In the genomic region with DNA sequence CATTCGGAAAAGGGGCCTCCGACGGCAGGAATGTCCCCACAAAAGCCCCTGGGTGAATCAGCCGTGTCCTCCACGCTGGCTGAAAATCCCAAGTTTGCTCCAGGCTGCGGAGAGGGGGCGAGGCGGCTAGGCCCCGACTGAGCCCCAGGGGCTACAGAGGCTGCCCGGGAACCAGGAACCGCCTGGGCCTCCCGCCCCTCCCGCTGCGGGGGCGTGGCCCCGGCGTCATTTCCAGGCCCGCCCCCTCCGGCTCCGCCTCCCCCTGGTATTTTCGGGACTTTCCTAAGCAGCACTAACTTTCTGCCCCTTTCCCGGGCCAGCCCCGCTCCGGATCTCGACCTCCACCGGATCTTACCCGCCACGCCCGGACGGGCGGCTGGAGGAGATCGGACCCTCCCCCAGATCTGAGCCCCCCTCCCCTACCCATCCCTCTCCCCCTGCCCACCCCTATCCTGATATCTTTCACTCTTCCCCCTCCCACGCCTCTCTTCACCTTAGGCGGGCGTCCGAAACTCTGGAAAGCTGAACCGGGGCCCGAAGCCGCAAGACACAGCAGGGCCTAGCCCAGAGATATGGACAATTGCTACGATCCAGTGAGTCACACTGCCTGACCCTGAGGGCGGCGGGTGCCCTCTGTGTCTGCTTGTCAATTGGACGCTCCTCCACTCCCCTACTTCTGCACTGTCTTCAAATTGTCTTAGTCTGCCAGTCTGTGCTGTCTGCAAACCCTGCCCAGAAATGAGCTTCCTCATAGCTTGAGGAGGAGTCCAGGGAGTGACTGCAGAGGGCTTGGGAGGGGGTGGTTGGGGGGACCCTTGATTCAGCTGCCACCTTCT, we compare ENCODE assay signal across 8 mouse cellular contexts. TPM values are rescaled to one million over a fixed set of nuclear protein-coding genes. Genes with fewer than 3 reads are reported as not detected.
DNase-seq lines count a peak whose midpoint lies in the region; ATAC-seq and TF ChIP-seq lines count a peak whose summit lies in the region.

No protein-coding gene starts in this region.

- peak overlapping the region; percentile 94 for H3K27ac ChIP-seq in embryonic facial prominence, embryonic 15.5 days (replicated peaks)
- peak overlapping the region; percentile 81 for H3K27ac ChIP-seq in heart, embryonic 13.5 days (replicated peaks)
- H3K27ac ChIP-seq in kidney, embryonic 16.5 days (ENCODE audit: low read length), result peak overlapping the region; percentile 92
- H3K27ac ChIP-seq in lung, embryonic 14.5 days (ENCODE audit: low read depth), result peak overlapping the region; percentile 72
- H3K27ac ChIP-seq in neural tube, embryonic 14.5 days (ENCODE audit: low read depth, low read length), result no peak overlapping the region

- H3K4me1 ChIP-seq in embryonic facial prominence, embryonic 15.5 days, result peaks cover 34% of the 10 kb centered on the region
- peaks cover 31% of the 10 kb centered on the region for H3K4me1 ChIP-seq in heart, embryonic 13.5 days
- H3K4me1 ChIP-seq in kidney, embryonic 16.5 days (ENCODE audit: insufficient read depth, low read length), result peaks cover 17% of the 10 kb centered on the region
- 0 out of 2 replicates have a peak, but pooled peaks cover 3% of the 10 kb centered on the region for H3K4me1 ChIP-seq in lung, embryonic 14.5 days (ENCODE audit: insufficient read depth)
- H3K4me1 ChIP-seq in neural tube, embryonic 14.5 days (ENCODE audit: control insufficient read depth, insufficient read depth, low read length), result peaks cover 17% of the 10 kb centered on the region

- peaks cover 27% of the 10 kb centered on the region for H3K36me3 ChIP-seq in embryonic facial prominence, embryonic 15.5 days
- peaks cover 24% of the 10 kb centered on the region for H3K36me3 ChIP-seq in heart, embryonic 13.5 days
- peaks cover 4% of the 10 kb centered on the region for H3K36me3 ChIP-seq in kidney, embryonic 16.5 days (ENCODE audit: insufficient read depth, low read length)
- H3K36me3 ChIP-seq in lung, embryonic 14.5 days (ENCODE audit: insufficient read depth), result 0 out of 2 replicates have a peak, but pooled peaks cover 8% of the 10 kb centered on the region
- H3K36me3 ChIP-seq in neural tube, embryonic 14.5 days (ENCODE audit: control insufficient read depth, insufficient read depth, low read length), result no peaks in the 10 kb centered on the region

- H3K4me3 ChIP-seq in embryonic facial prominence, embryonic 15.5 days (replicated peaks), result peak overlapping the region; percentile 77
- peak overlapping the region; percentile 81 for H3K4me3 ChIP-seq in heart, embryonic 13.5 days
- H3K4me3 ChIP-seq in kidney, embryonic 16.5 days (ENCODE audit: low read length), result peak overlapping the region; percentile 68
- peak overlapping the region; percentile 68 for H3K4me3 ChIP-seq in lung, embryonic 14.5 days (ENCODE audit: low read depth, low read length)
- peak overlapping the region; percentile 40 for H3K4me3 ChIP-seq in neural tube, embryonic 14.5 days (ENCODE audit: low read depth, low read length)

- TF ChIP-seq CTCF in lung, embryonic 14.5 days (IDR thresholded peaks at IDR 0.05; ENCODE audit: low read depth), result no peak

- peak overlapping the region; percentile 53 for H3K9ac ChIP-seq in embryonic facial prominence, embryonic 15.5 days
- peak overlapping the region; percentile 87 for H3K9ac ChIP-seq in heart, embryonic 13.5 days
- peak overlapping the region; percentile 64 for H3K9ac ChIP-seq in kidney, embryonic 16.5 days (replicated peaks; ENCODE audit: low read length)
- peak overlapping the region; percentile 59 for H3K9ac ChIP-seq in lung, embryonic 14.5 days
- peak overlapping the region; percentile 32 for H3K9ac ChIP-seq in neural tube, embryonic 14.5 days (replicated peaks; ENCODE audit: low read depth, low read length)

- peak overlapping the region; percentile 95 for H3K4me2 ChIP-seq in embryonic facial prominence, embryonic 15.5 days (replicated peaks)
- H3K4me2 ChIP-seq in heart, embryonic 13.5 days, result peak overlapping the region; percentile 100
- peak overlapping the region; percentile 99 for H3K4me2 ChIP-seq in kidney, embryonic 16.5 days (replicated peaks; ENCODE audit: low read depth, low read length)
- peak overlapping the region; percentile 99 for H3K4me2 ChIP-seq in lung, embryonic 14.5 days
- H3K4me2 ChIP-seq in neural tube, embryonic 14.5 days (ENCODE audit: low read depth, low read length), result peak overlapping the region; percentile 88

- peaks cover 19% of the 10 kb centered on the region; the same call in 1 of the 2 replicates for H3K27me3 ChIP-seq in embryonic facial prominence, embryonic 15.5 days
- H3K27me3 ChIP-seq in heart, embryonic 13.5 days (replicated peaks), result peaks cover 29% of the 10 kb centered on the region
- peaks cover 10% of the 10 kb centered on the region for H3K27me3 ChIP-seq in kidney, embryonic 16.5 days (ENCODE audit: insufficient read depth, low read length)
- H3K27me3 ChIP-seq in lung, embryonic 14.5 days (ENCODE audit: insufficient read depth, low read length), result 0 out of 2 replicates have a peak, but pooled peaks cover 3% of the 10 kb centered on the region
- H3K27me3 ChIP-seq in neural tube, embryonic 14.5 days (ENCODE audit: control insufficient read depth, insufficient read depth, low read length), result peaks cover 8% of the 10 kb centered on the region

- peak; percentile 62 for ATAC-seq in CD4-positive, CD25-positive, alpha-beta regulatory T cell, adult 4 months
- peak; percentile 77 for ATAC-seq in embryonic facial prominence, embryonic 15.5 days (ENCODE audit: insufficient number of reproducible peaks, low FRiP score, low TSS enrichment, low read depth)
- ATAC-seq in heart, embryonic 13.5 days (ENCODE audit: extremely low read depth, insufficient number of reproducible peaks, low FRiP score, low TSS enrichment), result peak; percentile 79
- peak; percentile 57 for ATAC-seq in kidney, embryonic 16.5 days (ENCODE audit: low FRiP score, low TSS enrichment)
- peak; percentile 68 for ATAC-seq in lung, embryonic 14.5 days (ENCODE audit: insufficient read depth)
- 0 out of 2 replicates have a peak, but pooled peaks have one; percentile 23 for ATAC-seq in neural tube, embryonic 14.5 days (ENCODE audit: low read depth)

- WGBS in embryonic facial prominence, embryonic 15.5 days, result under 1% methylated on average over 43 of the region's 43 CpGs
- under 1% methylated on average over 39 of the region's 43 CpGs for WGBS in heart, embryonic 13.5 days
- WGBS in kidney, embryonic 16.5 days, result under 1% methylated on average over 39 of the region's 43 CpGs
- WGBS in lung, embryonic 14.5 days, result under 1% methylated on average over 38 of the region's 43 CpGs
- WGBS in neural tube, embryonic 14.5 days, result 1% methylated on average over 43 of the region's 43 CpGs

- DNase-seq in adrenal gland, adult 2 months, result peak; percentile 95
- DNase-seq in lung, embryonic 14.5 days, result peak; percentile 92
- DNase-seq in thymus, postnatal 0 days (ENCODE audit: low spot score), result peak; percentile 89

- no peaks in the 10 kb centered on the region for H3K9me3 ChIP-seq in embryonic facial prominence, embryonic 15.5 days (replicated peaks)
- H3K9me3 ChIP-seq in heart, embryonic 13.5 days, result no peaks in the 10 kb centered on the region
- H3K9me3 ChIP-seq in kidney, embryonic 16.5 days (ENCODE audit: low read length), result no peaks in the 10 kb centered on the region
- H3K9me3 ChIP-seq in lung, embryonic 14.5 days (ENCODE audit: low read depth, low read length), result no peaks in the 10 kb centered on the region
- H3K9me3 ChIP-seq in neural tube, embryonic 14.5 days (ENCODE audit: control insufficient read depth, low read length), result no peaks in the 10 kb centered on the region

RNA-seq across cellular contexts. Expression of a gene that starts 1.5 kb away (rescaled TPM):
- 10 to 100 TPM; 17.3 to 18.8 TPM for polyA plus RNA-seq in CD4-positive, CD25-positive, alpha-beta regulatory T cell, adult 4 months (2017; shearing (Covaris generic))
- total RNA-seq in adrenal gland, adult 2 months (2021), result 10 to 100 TPM; 34.9 to 44.3 TPM
- polyA plus RNA-seq in adrenal gland, adult 2 months (2012; rRNA removed), result 65.7 and 80.9 TPM in 2 replicates
- polyA plus RNA-seq in embryonic facial prominence, embryonic 15.5 days (2015; fragmentation: Nextera tagmentation; extraction: Ambion mirVana), result 15.3 and 16.1 TPM in 2 replicates
- 6.3 and 7.2 TPM in 2 replicates for polyA plus RNA-seq in heart, embryonic 13.5 days (2015; fragmentation: Nextera tagmentation; extraction: Ambion mirVana)
- 9.7 and 11.5 TPM in 2 replicates for polyA plus RNA-seq in kidney, embryonic 16.5 days (2015; fragmentation: Nextera tagmentation; extraction: Ambion mirVana)
- 7.7 TPM in 2 replicates for polyA plus RNA-seq in lung, embryonic 14.5 days (2014; fragmentation: Nextera tagmentation; extraction: Ambion mirVana)
- 1.4 and 2.2 TPM in 2 replicates for polyA plus RNA-seq in neural tube, embryonic 14.5 days (2014; fragmentation: Nextera tagmentation; extraction: Ambion mirVana)
- polyA plus RNA-seq in thymus, postnatal 0 days (2015; fragmentation: Nextera tagmentation; extraction: Ambion mirVana), result 29.1 and 31.3 TPM in 2 replicates

RNA-seq across cellular contexts. Expression of a gene that starts 21.3 kb away (rescaled TPM):
- polyA plus RNA-seq in CD4-positive, CD25-positive, alpha-beta regulatory T cell, adult 4 months (2017; shearing (Covaris generic)), result 1 to 10 TPM; 3.8 to 6.5 TPM
- total RNA-seq in adrenal gland, adult 2 months (2021), result 1 to 10 TPM; 7.3 to 7.9 TPM
- 13.7 and 18.1 TPM in 2 replicates for polyA plus RNA-seq in adrenal gland, adult 2 months (2012; rRNA removed)
- 9.8 and 11.0 TPM in 2 replicates for polyA plus RNA-seq in embryonic facial prominence, embryonic 15.5 days (2015; fragmentation: Nextera tagmentation; extraction: Ambion mirVana)
- 4.3 and 5.6 TPM in 2 replicates for polyA plus RNA-seq in heart, embryonic 13.5 days (2015; fragmentation: Nextera tagmentation; extraction: Ambion mirVana)
- polyA plus RNA-seq in kidney, embryonic 16.5 days (2015; fragmentation: Nextera tagmentation; extraction: Ambion mirVana), result 4.5 and 5.4 TPM in 2 replicates
- polyA plus RNA-seq in lung, embryonic 14.5 days (2014; fragmentation: Nextera tagmentation; extraction: Ambion mirVana), result 9.9 and 10.5 TPM in 2 replicates
- 85.8 and 127 TPM in 2 replicates for polyA plus RNA-seq in neural tube, embryonic 14.5 days (2014; fragmentation: Nextera tagmentation; extraction: Ambion mirVana)
- polyA plus RNA-seq in thymus, postnatal 0 days (2015; fragmentation: Nextera tagmentation; extraction: Ambion mirVana), result 4.6 and 5.3 TPM in 2 replicates

RNA-seq across cellular contexts. Expression of a gene that starts 22.3 kb away (rescaled TPM):
- polyA plus RNA-seq in CD4-positive, CD25-positive, alpha-beta regulatory T cell, adult 4 months (2017; shearing (Covaris generic)), result 1 to 10 TPM; 5.1 TPM
- total RNA-seq in adrenal gland, adult 2 months (2021), result 10 to 100 TPM in 1 of 2 experiments, 1 to 10 TPM in 1; 6.7 to 12.1 TPM
- 41.6 and 60.3 TPM in 2 replicates for polyA plus RNA-seq in adrenal gland, adult 2 months (2012; rRNA removed)
- 16.4 TPM in 2 replicates for polyA plus RNA-seq in embryonic facial prominence, embryonic 15.5 days (2015; fragmentation: Nextera tagmentation; extraction: Ambion mirVana)
- polyA plus RNA-seq in heart, embryonic 13.5 days (2015; fragmentation: Nextera tagmentation; extraction: Ambion mirVana), result 9.5 and 10.2 TPM in 2 replicates
- polyA plus RNA-seq in kidney, embryonic 16.5 days (2015; fragmentation: Nextera tagmentation; extraction: Ambion mirVana), result 22.4 and 26.0 TPM in 2 replicates
- 12.6 and 13.1 TPM in 2 replicates for polyA plus RNA-seq in lung, embryonic 14.5 days (2014; fragmentation: Nextera tagmentation; extraction: Ambion mirVana)
- polyA plus RNA-seq in neural tube, embryonic 14.5 days (2014; fragmentation: Nextera tagmentation; extraction: Ambion mirVana), result 42.5 and 53.1 TPM in 2 replicates
- 8.3 and 9.1 TPM in 2 replicates for polyA plus RNA-seq in thymus, postnatal 0 days (2015; fragmentation: Nextera tagmentation; extraction: Ambion mirVana)

RNA-seq across cellular contexts. Expression of a gene that starts 32.9 kb away (rescaled TPM):
- polyA plus RNA-seq in CD4-positive, CD25-positive, alpha-beta regulatory T cell, adult 4 months (2017; shearing (Covaris generic)), result 10 to 100 TPM; 56.3 to 62.6 TPM
- total RNA-seq in adrenal gland, adult 2 months (2021), result 10 to 100 TPM; 72.2 to 87.7 TPM
- polyA plus RNA-seq in adrenal gland, adult 2 months (2012; rRNA removed), result 41.3 and 42.5 TPM in 2 replicates
- 167 and 168 TPM in 2 replicates for polyA plus RNA-seq in embryonic facial prominence, embryonic 15.5 days (2015; fragmentation: Nextera tagmentation; extraction: Ambion mirVana)
- 114 and 131 TPM in 2 replicates for polyA plus RNA-seq in heart, embryonic 13.5 days (2015; fragmentation: Nextera tagmentation; extraction: Ambion mirVana)
- polyA plus RNA-seq in kidney, embryonic 16.5 days (2015; fragmentation: Nextera tagmentation; extraction: Ambion mirVana), result 188 and 198 TPM in 2 replicates
- 132 and 145 TPM in 2 replicates for polyA plus RNA-seq in lung, embryonic 14.5 days (2014; fragmentation: Nextera tagmentation; extraction: Ambion mirVana)
- 346 and 359 TPM in 2 replicates for polyA plus RNA-seq in neural tube, embryonic 14.5 days (2014; fragmentation: Nextera tagmentation; extraction: Ambion mirVana)
- 152 and 155 TPM in 2 replicates for polyA plus RNA-seq in thymus, postnatal 0 days (2015; fragmentation: Nextera tagmentation; extraction: Ambion mirVana)

RNA-seq across cellular contexts. Expression of a gene that starts 35.3 kb away (rescaled TPM):
- 10 to 100 TPM in 1 of 2 experiments, 1 to 10 TPM in 1; 3.8 to 10.5 TPM for polyA plus RNA-seq in CD4-positive, CD25-positive, alpha-beta regulatory T cell, adult 4 months (2017; shearing (Covaris generic))
- total RNA-seq in adrenal gland, adult 2 months (2021), result 1 to 10 TPM; 7.3 to 9.6 TPM
- polyA plus RNA-seq in adrenal gland, adult 2 months (2012; rRNA removed), result 43.2 and 63.5 TPM in 2 replicates
- polyA plus RNA-seq in embryonic facial prominence, embryonic 15.5 days (2015; fragmentation: Nextera tagmentation; extraction: Ambion mirVana), result 4.3 and 4.4 TPM in 2 replicates
- polyA plus RNA-seq in heart, embryonic 13.5 days (2015; fragmentation: Nextera tagmentation; extraction: Ambion mirVana), result 4.5 and 5.2 TPM in 2 replicates
- polyA plus RNA-seq in kidney, embryonic 16.5 days (2015; fragmentation: Nextera tagmentation; extraction: Ambion mirVana), result 14.7 and 16.9 TPM in 2 replicates
- polyA plus RNA-seq in lung, embryonic 14.5 days (2014; fragmentation: Nextera tagmentation; extraction: Ambion mirVana), result 9.9 and 11.6 TPM in 2 replicates
- 10.7 and 12.7 TPM in 2 replicates for polyA plus RNA-seq in neural tube, embryonic 14.5 days (2014; fragmentation: Nextera tagmentation; extraction: Ambion mirVana)
- 7.5 and 8.1 TPM in 2 replicates for polyA plus RNA-seq in thymus, postnatal 0 days (2015; fragmentation: Nextera tagmentation; extraction: Ambion mirVana)

Comparison
In these comparisons a context has a peak if more than half of its experiments do, and no peak if none do; other contexts are left out.
1. ATAC-seq: peak in every context shown above with its lines; median percentile 79 in heart, embryonic 13.5 days; 77 in embryonic facial prominence, embryonic 15.5 days; 68 in lung, embryonic 14.5 days; 62 in CD4-positive, CD25-positive, alpha-beta regulatory T cell, adult 4 months; 57 in kidney, embryonic 16.5 days; 23 in neural tube, embryonic 14.5 days.
2. H3K9ac ChIP-seq: peak in every context shown above with its lines; median percentile 87 in heart, embryonic 13.5 days; 64 in kidney, embryonic 16.5 days; 59 in lung, embryonic 14.5 days; 53 in embryonic facial prominence, embryonic 15.5 days; 32 in neural tube, embryonic 14.5 days.